Comparison of ENCODE assay signal across 19 mouse cellular contexts in the genomic region with DNA sequence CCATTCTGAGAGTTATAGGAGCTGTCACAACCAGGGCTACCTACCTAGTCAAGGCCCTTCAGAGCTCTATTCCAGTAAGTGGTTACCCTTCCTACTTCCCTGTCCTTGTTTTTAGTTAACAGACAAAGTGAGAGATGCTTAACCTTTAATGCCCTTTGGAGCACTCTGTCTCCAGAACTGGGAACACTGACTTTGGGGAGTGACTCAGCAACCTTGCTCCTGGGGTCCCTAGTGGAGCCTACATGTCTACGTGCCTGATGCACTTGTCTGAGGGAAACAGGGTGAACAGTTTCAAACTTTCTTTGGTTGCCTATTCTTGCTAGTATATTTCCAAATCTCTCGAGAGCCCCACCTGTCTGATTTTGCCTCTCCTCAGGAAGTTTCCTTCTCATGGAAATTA. TPM values are rescaled to one million over a fixed set of nuclear protein-coding genes. Genes with fewer than 3 reads are reported as not detected.
DNase-seq lines count a peak whose midpoint lies in the region; ATAC-seq and TF ChIP-seq lines count a peak whose summit lies in the region.
"Had no signal": no experiment of that assay in that cellular context is flagged by ENCODE, and none has a peak within 500 bp of the region (broad histone marks: within the 10 kb centered on the region; RNA-seq: fewer than 3 reads in every experiment).

No protein-coding gene starts in this region.

- H3K4me1 ChIP-seq in heart, embryonic 13.5 days: peaks cover 52% of the 10 kb centered on the region
- peaks cover 2% of the 10 kb centered on the region; the same call in 1 of the 2 replicates for H3K4me1 ChIP-seq in kidney, adult 2 months (ENCODE audit: control insufficient read depth, insufficient read depth, low read length)
- H3K4me1 ChIP-seq in ES-Bruce4 (ENCODE audit: control insufficient read depth, insufficient read depth, low read length) (peaks cover 2% of the 10 kb centered on the region), ES-E14 (ENCODE audit: control insufficient read depth in 2 of 2, insufficient read depth in 2 of 2, low read length in 2 of 2, poor library complexity in 1 of 2) (peaks cover 4 to 13% of the 10 kb centered on the region in 2 experiments; a peak in 3 of 4 replicates)

- H3K9me3 ChIP-seq in heart, embryonic 13.5 days: no peaks in the 10 kb centered on the region
- H3K9me3 ChIP-seq in ES-Bruce4 (replicated peaks; ENCODE audit: control insufficient read depth, insufficient read depth, low read length, poor library complexity, severe bottlenecking) (no peaks in the 10 kb centered on the region), ES-E14 (ENCODE audit: control insufficient read depth, insufficient read depth, low read depth, low read length) (no peaks in the 10 kb centered on the region)
- H3K9me3 ChIP-seq: embryonic facial prominence, embryonic 13.5 days; forebrain, embryonic 13.5 days; hindbrain, embryonic 15.5 days had no signal

- no peak for ATAC-seq in heart, embryonic 13.5 days (ENCODE audit: extremely low read depth, insufficient number of reproducible peaks, low FRiP score, low TSS enrichment)
- ATAC-seq in erythroid progenitor cell, adult 5-6 weeks (replicated peaks; ENCODE audit: low FRiP score, poor library complexity, severe bottlenecking): no peak
- ATAC-seq: forebrain, embryonic 13.5 days; forebrain, postnatal 0 days; intestine, postnatal 0 days had no signal

- 0 out of 2 replicates have a peak, but pooled peaks cover 3% of the 10 kb centered on the region for H3K36me3 ChIP-seq in heart, embryonic 13.5 days
- H3K36me3 ChIP-seq in kidney, adult 2 months (ENCODE audit: control insufficient read depth, insufficient read depth, low read length): no peaks in the 10 kb centered on the region; the same call in 1 of the 2 replicates
- H3K36me3 ChIP-seq in ES-Bruce4 (ENCODE audit: control insufficient read depth, insufficient read depth, low read length, poor library complexity, severe bottlenecking) (no peaks in the 10 kb centered on the region), ES-E14 (ENCODE audit: control insufficient read depth, insufficient read depth, low read length, poor library complexity, severe bottlenecking) (peaks cover 2% of the 10 kb centered on the region; the same call in 1 of the 2 replicates)
- H3K36me3 ChIP-seq: embryonic facial prominence, embryonic 13.5 days; hindbrain, embryonic 15.5 days had no signal

- TF ChIP-seq CTCF in kidney, adult 2 months (conservative IDR thresholded peaks at IDR 0.05; ENCODE audit: insufficient read depth, insufficient read length, low read depth, low read length): no peak
- TF ChIP-seq CTCF in ES-Bruce4 (IDR thresholded peaks at IDR 0.05; ENCODE audit: low read depth, low read length): no peak

- no peak overlapping the region for H3K4me2 ChIP-seq in heart, embryonic 13.5 days
- H3K4me2 ChIP-seq: embryonic facial prominence, embryonic 13.5 days; forebrain, embryonic 13.5 days; hindbrain, embryonic 15.5 days had no signal

- in situ Hi-C loops in ES-E14 (cut with MboI; ENCODE audit: low sequenced_read_pairs in 2 of 2, unreplicated experiment in 2 of 2): no loop called here

- H3K9ac ChIP-seq in heart, embryonic 13.5 days: no peak overlapping the region
- no peak overlapping the region for H3K9ac ChIP-seq in ES-Bruce4 (ENCODE audit: low read depth, poor library complexity, severe bottlenecking)
- no peak overlapping the region for H3K9ac ChIP-seq in ES-E14 (ENCODE audit: insufficient read depth, low read depth, low read length, poor library complexity, severe bottlenecking)
- H3K9ac ChIP-seq: embryonic facial prominence, embryonic 13.5 days; forebrain, embryonic 13.5 days; forebrain, postnatal 0 days; hindbrain, embryonic 15.5 days had no signal

- DNase-seq in heart, adult 18-20 months: no peak
- peak; percentile 46 for DNase-seq in kidney, adult 2 months
- DNase-seq in kidney, adult 8-10 months: no peak
- no peak for DNase-seq in ES-E14 (ENCODE audit: low read depth, low spot score)
- DNase-seq in urinary bladder, postnatal 4 days (ENCODE audit: low spot score in 2 of 2): no peak
- DNase-seq: adrenal gland, postnatal 10 days; cerebellum, adult 11-12 months; cerebellum, adult 9-10 months; cerebellum, postnatal 36 days; forebrain, postnatal 0 days; gastrocnemius, postnatal 36 days; heart, postnatal 14 days had no signal

- WGBS in heart, embryonic 13.5 days: 60% methylated on average over 2 of the region's 2 CpGs
- WGBS in kidney, adult 2 months: 38% methylated on average over 2 of the region's 2 CpGs

- H3K4me3 ChIP-seq in heart, embryonic 13.5 days: no peak overlapping the region
- no peak overlapping the region for H3K4me3 ChIP-seq in kidney, adult 2 months (ENCODE audit: insufficient read depth, low read depth, low read length)
- H3K4me3 ChIP-seq in ES-Bruce4 (ENCODE audit: low read depth, low read length) (no peak overlapping the region), ES-E14 (ENCODE audit: insufficient read depth in 1 of 2, low read depth in 1 of 2, low read length in 2 of 2, poor library complexity in 1 of 2, severe bottlenecking in 1 of 2) (no peak overlapping the region)
- H3K4me3 ChIP-seq: embryonic facial prominence, embryonic 13.5 days; forebrain, embryonic 13.5 days; hindbrain, embryonic 15.5 days had no signal

- 0 out of 2 replicates have a peak overlapping the region, but pooled peaks have one; percentile 22 for H3K27ac ChIP-seq in heart, embryonic 13.5 days (replicated peaks)
- H3K27ac ChIP-seq in kidney, adult 2 months (ENCODE audit: insufficient read depth, low read depth, low read length): 0 out of 2 replicates have a peak overlapping the region, but pooled peaks have one; percentile 37
- H3K27ac ChIP-seq in ES-Bruce4 (ENCODE audit: insufficient read depth, low read length) (0 out of 2 replicates have a peak overlapping the region, but pooled peaks have one; percentile 1), ES-E14 (ENCODE audit: insufficient read depth, low read depth, low read length, poor library complexity, severe bottlenecking) (no peak overlapping the region)
- H3K27ac ChIP-seq: embryonic facial prominence, embryonic 13.5 days; forebrain, embryonic 13.5 days; hindbrain, embryonic 15.5 days had no signal

- TF ChIP-seq POLR2A in kidney, adult 2 months (IDR thresholded peaks at IDR 0.05; ENCODE audit: low read depth, low read length): no peak
- no peak for TF ChIP-seq POLR2A in ES-Bruce4 (IDR thresholded peaks at IDR 0.05; ENCODE audit: insufficient read depth, low read length)

- no peak for TF ChIP-seq EP300 in ES-Bruce4 (IDR thresholded peaks at IDR 0.05; ENCODE audit: insufficient read depth, low read depth, low read length)

- H3K27me3 ChIP-seq in heart, embryonic 13.5 days (replicated peaks): no peaks in the 10 kb centered on the region
- H3K27me3 ChIP-seq in kidney, adult 2 months (replicated peaks; ENCODE audit: control insufficient read depth, insufficient read depth, low read length): no peaks in the 10 kb centered on the region
- H3K27me3 ChIP-seq in ES-Bruce4 (ENCODE audit: control insufficient read depth, insufficient read depth, low read length, poor library complexity, severe bottlenecking): no peaks in the 10 kb centered on the region

TF ChIP-seq in ES-E14, 5 proteins besides CTCF, POLR2A, EP300 and RAD21 (continues in another document):
- TF ChIP-seq HCFC1 (IDR thresholded peaks at IDR 0.05; ENCODE audit: borderline replicate concordance, insufficient read depth, low read length): no peak

RNA-seq across cellular contexts. Expression of gene Dixdc1, which starts 3.4 kb away (rescaled TPM):
- 7.5 and 8.1 TPM in 2 replicates for polyA plus RNA-seq in heart, embryonic 13.5 days (2015; fragmentation: Nextera tagmentation; extraction: Ambion mirVana)
- 1 to 10 TPM; 3.0 to 4.1 TPM for total RNA-seq in heart, adult 18-20 months (2021)
- polyA plus RNA-seq in kidney, adult 2 months (2012; rRNA removed): 4.6 and 5.3 TPM in 2 replicates
- 10.1 and 11.1 TPM in 2 replicates for polyA plus RNA-seq in ES-Bruce4 (2011; ENCODE audit: insufficient read depth, insufficient read length, low read depth, missing spikeins)
- 4.1 and 6.4 TPM in 2 replicates for total RNA-seq in ES-E14 (2012; rRNA removed)
- total RNA-seq in erythroid progenitor cell, adult 5-6 weeks (2015; ENCODE audit: low replicate concordance): not detected in 2 replicates
- total RNA-seq in erythroid progenitor cell, adult 5-6 weeks (2017; ENCODE audit: low replicate concordance): not detected in 2 replicates

RNA-seq across cellular contexts. Expression of gene 2310030G06Rik, which starts 3.6 kb away (rescaled TPM):
- 9.7 and 10.2 TPM in 2 replicates for polyA plus RNA-seq in heart, embryonic 13.5 days (2015; fragmentation: Nextera tagmentation; extraction: Ambion mirVana)
- 1 to 10 TPM; 2.2 to 2.6 TPM for total RNA-seq in heart, adult 18-20 months (2021)
- 39.0 and 41.1 TPM in 2 replicates for polyA plus RNA-seq in kidney, adult 2 months (2012; rRNA removed)
- 23.7 and 31.2 TPM in 2 replicates for polyA plus RNA-seq in ES-Bruce4 (2011; ENCODE audit: insufficient read depth, insufficient read length, low read depth, missing spikeins)
- 2.2 and 2.3 TPM in 2 replicates for total RNA-seq in ES-E14 (2012; rRNA removed)
- total RNA-seq in erythroid progenitor cell, adult 5-6 weeks (2015; ENCODE audit: low replicate concordance): not detected in 2 replicates
- not detected in 2 replicates for total RNA-seq in erythroid progenitor cell, adult 5-6 weeks (2017; ENCODE audit: low replicate concordance)

RNA-seq across cellular contexts. Expression of gene Cryab, which starts 8.4 kb away (rescaled TPM):
- polyA plus RNA-seq in heart, embryonic 13.5 days (2015; fragmentation: Nextera tagmentation; extraction: Ambion mirVana): 1,022 and 1,124 TPM in 2 replicates
- total RNA-seq in heart, adult 18-20 months (2021): 1,000 to 10,000 TPM; 3,376 to 3,486 TPM
- polyA plus RNA-seq in kidney, adult 2 months (2012; rRNA removed): 548 and 676 TPM in 2 replicates
- polyA plus RNA-seq in ES-Bruce4 (2011; ENCODE audit: insufficient read depth, insufficient read length, low read depth, missing spikeins): 125 and 126 TPM in 2 replicates
- total RNA-seq in ES-E14 (2012; rRNA removed): 18.9 and 57.4 TPM in 2 replicates
- total RNA-seq in erythroid progenitor cell, adult 5-6 weeks (2015; ENCODE audit: low replicate concordance): not detected in 2 replicates
- not detected in 2 replicates for total RNA-seq in erythroid progenitor cell, adult 5-6 weeks (2017; ENCODE audit: low replicate concordance)

RNA-seq across cellular contexts. Expression of gene Hspb2, which starts 9.4 kb away (rescaled TPM):
- polyA plus RNA-seq in heart, embryonic 13.5 days (2015; fragmentation: Nextera tagmentation; extraction: Ambion mirVana): 260 and 319 TPM in 2 replicates
- total RNA-seq in heart, adult 18-20 months (2021): 100 to 1,000 TPM; 136 to 143 TPM
- polyA plus RNA-seq in kidney, adult 2 months (2012; rRNA removed): 20.0 and 21.1 TPM in 2 replicates
- 22.3 and 22.7 TPM in 2 replicates for polyA plus RNA-seq in ES-Bruce4 (2011; ENCODE audit: insufficient read depth, insufficient read length, low read depth, missing spikeins)
- total RNA-seq in ES-E14 (2012; rRNA removed): 9.6 and 10.9 TPM in 2 replicates
- total RNA-seq in erythroid progenitor cell, adult 5-6 weeks (2015; ENCODE audit: low replicate concordance): not detected in 2 replicates
- total RNA-seq in erythroid progenitor cell, adult 5-6 weeks (2017; ENCODE audit: low replicate concordance): not detected in 2 replicates
- polyA plus RNA-seq: forebrain, embryonic 13.5 days had no signal

RNA-seq across cellular contexts. Expression of gene Fdxacb1, which starts 25.3 kb away (rescaled TPM):
- 8.2 and 8.5 TPM in 2 replicates for polyA plus RNA-seq in heart, embryonic 13.5 days (2015; fragmentation: Nextera tagmentation; extraction: Ambion mirVana)
- 1 to 10 TPM; 4.1 to 5.8 TPM for total RNA-seq in heart, adult 18-20 months (2021)
- 3.6 and 4.3 TPM in 2 replicates for polyA plus RNA-seq in kidney, adult 2 months (2012; rRNA removed)
- 8.5 and 9.0 TPM in 2 replicates for polyA plus RNA-seq in ES-Bruce4 (2011; ENCODE audit: insufficient read depth, insufficient read length, low read depth, missing spikeins)
- total RNA-seq in ES-E14 (2012; rRNA removed): 5.8 and 7.6 TPM in 2 replicates
- 7.9 and 8.0 TPM in 2 replicates for total RNA-seq in erythroid progenitor cell, adult 5-6 weeks (2015; ENCODE audit: low replicate concordance)
- total RNA-seq in erythroid progenitor cell, adult 5-6 weeks (2017; ENCODE audit: low replicate concordance): 6.8 and 8.2 TPM in 2 replicates

Comparison
In these comparisons a context has a peak if more than half of its experiments do, and no peak if none do; other contexts are left out.
1. RNA of gene Cryab, which starts 8.4 kb away (total RNA-seq): 3,376 to 3,486 TPM in heart, adult 18-20 months and 18.9 to 57.4 TPM in ES-E14; not detected in erythroid progenitor cell, adult 5-6 weeks; every median in the first group is over 10 times any median in the second.